Mouse (Mus musculus): Measurements from ENCODE around the gene Upf3a. TPM values are rescaled to one million over a fixed set of nuclear protein-coding genes. Genes with fewer than 3 reads are reported as not detected.

Upf3a gene
- polyA plus RNA-seq (2012; rRNA removed): 10.5 and 11.4 TPM in 2 replicates

GRCm38 (mm10) chr8:13785250-13785763 is at the start of gene Upf3a:
Upf3a (plus strand) TSS chr8:13785615.

GRCm38 (mm10) chr8:13756982-13757804 is 28.2 kb upstream of the Upf3a start, which contains the start of gene Cdc16:
Cdc16 (plus strand) TSS chr8:13757676.

DNA sequence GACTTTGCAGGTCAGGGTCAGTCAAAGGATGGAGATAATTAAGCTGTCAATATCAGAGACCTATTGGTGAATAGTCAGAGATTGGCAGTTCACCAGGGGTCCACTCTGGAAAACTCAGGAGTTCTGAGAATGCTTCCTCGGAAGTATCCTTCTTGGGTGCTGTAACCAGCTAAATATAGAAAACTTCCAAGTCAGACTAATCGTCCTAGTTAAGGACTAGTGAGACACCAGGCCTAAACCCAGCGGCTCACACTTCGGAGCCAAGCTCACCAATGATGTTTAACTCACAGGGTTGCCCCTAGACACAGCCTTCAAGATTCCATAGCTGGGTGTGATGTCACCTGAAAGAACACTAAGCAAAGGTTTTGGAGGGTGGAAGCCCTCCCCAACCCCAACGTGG is 52.9 kb downstream of the Upf3a start, which contains the start of gene AF366264:
Gene AF366264 (minus strand): TSS at position 101 of the 400 bp plus-strand sequence.

Other genes with a start within 250 kb of the Upf3a start
- gene 1700029H14Rik, start 223.2 kb upstream of the Upf3a start, polyA plus RNA-seq (2012; rRNA removed): not detected in 2 replicates
- 34.2 and 35.6 TPM in 2 replicates for gene Rasa3, start 108.0 kb upstream of the Upf3a start, polyA plus RNA-seq (2012; rRNA removed)
- 0.56 and 1.3 TPM in 2 replicates for gene Cfap97d2, start 79.7 kb upstream of the Upf3a start, polyA plus RNA-seq (2012; rRNA removed)
- gene Cdc16, start 27.9 kb upstream of the Upf3a start, polyA plus RNA-seq (2012; rRNA removed): 64.8 and 70.8 TPM in 2 replicates
- not detected in 2 replicates for gene AF366264, start 52.8 kb downstream of the Upf3a start, polyA plus RNA-seq (2012; rRNA removed)
- 11.5 and 15.3 TPM in 2 replicates for gene Champ1, start 84.0 kb downstream of the Upf3a start, polyA plus RNA-seq (2012; rRNA removed)
- gene Coprs, start 104.7 kb downstream of the Upf3a start, polyA plus RNA-seq (2012; rRNA removed): 18.5 and 20.7 TPM in 2 replicates